Mouse (Mus musculus) CD4-positive naive resting alpha-beta T cell, adult 76 days (primary cell): ENCODE data around the gene Clec16a. TPM values are rescaled to one million over a fixed set of nuclear protein-coding genes. Genes with fewer than 3 reads are reported as not detected.

Source experiments
- total RNA-seq: library from RNA; stranded (reverse); gene quantifications from one replicate; pipeline ENCODE4 v1.2.4, GENCODE M21; 2023

The Clec16a gene
- 35.9 TPM for total RNA-seq

DNA sequence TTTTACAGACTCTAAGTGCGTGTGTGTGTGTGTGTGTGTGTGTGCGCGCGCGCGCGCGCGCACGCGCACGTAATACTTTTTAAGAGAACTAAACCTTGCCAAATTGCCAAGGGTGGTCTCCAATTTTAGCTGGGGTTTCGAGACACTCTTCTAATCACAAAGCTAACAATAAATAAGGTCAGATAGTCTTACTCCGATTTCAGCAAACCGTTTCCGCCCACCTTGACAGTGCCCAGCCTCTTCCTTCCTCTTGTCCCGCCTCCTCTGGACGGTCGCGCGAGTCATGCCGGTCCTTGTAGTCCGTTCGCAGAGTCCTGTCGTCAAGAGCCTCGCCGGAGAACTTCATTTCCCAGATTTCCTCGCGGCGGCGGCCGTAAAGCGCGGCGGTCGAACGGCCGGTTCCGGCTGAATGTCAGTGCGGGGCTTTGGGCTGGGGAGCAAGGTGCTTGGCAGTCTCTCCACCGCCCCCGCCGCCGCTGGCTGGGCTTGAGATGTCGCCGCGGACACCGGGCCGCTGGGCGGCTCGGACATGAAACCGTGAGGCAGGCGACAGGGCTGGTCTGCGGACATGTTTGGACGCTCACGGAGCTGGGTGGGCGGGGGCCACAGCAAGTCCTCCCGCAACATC, at the start of gene Clec16a:
Clec16a (plus strand) TSS at position 345 of the 628 bp plus-strand sequence.

GRCm38 (mm10) chr16:10542698-10543365, 2.3 kb upstream of the Clec16a start, which contains the start of gene Dexi:
Gene Dexi (minus strand): TSS chr16:10543054.

GRCm38 (mm10) chr16:10785371-10786231, 240.5 kb downstream of the Clec16a start, which contains the start of gene Socs1:
Gene Socs1 (minus strand): TSS chr16:10785536.

GRCm38 (mm10) chr16:10788271-10788670, 243.1 kb downstream of the Clec16a start, which contains the start of gene Tnp2:
Gene Tnp2 (minus strand): TSS chr16:10788660.

GRCm38 (mm10) chr16:10790702-10791101, 245.6 kb downstream of the Clec16a start, which contains the start of gene Prm3:
Gene Prm3 (minus strand): TSS chr16:10790914.

Other genes starting within 250 kb of the Clec16a start
- gene Emp2, start 231.4 kb upstream of the Clec16a start, total RNA-seq: not detected
- 0.59 TPM for gene Tekt5, start 149.8 kb upstream of the Clec16a start, total RNA-seq
- 40.2 TPM for gene Nubp1, start 133.4 kb upstream of the Clec16a start, total RNA-seq
- 0.18 TPM for gene Tvp23a, start 98.0 kb upstream of the Clec16a start, total RNA-seq
- 20.8 TPM for gene Ciita, start 65.3 kb upstream of the Clec16a start, total RNA-seq
- gene Dexi, start 2.3 kb upstream of the Clec16a start, total RNA-seq: 16.1 TPM
- gene Socs1, start 240.2 kb downstream of the Clec16a start, total RNA-seq: 18.6 TPM
- not detected for gene Tnp2, start 243.3 kb downstream of the Clec16a start, total RNA-seq
- gene Prm3, start 245.6 kb downstream of the Clec16a start, total RNA-seq: not detected